Mouse (Mus musculus) cerebellum, adult 9-11 months (tissue): ENCODE results near the gene Jarid2.

Experiments used
- DNase-seq: peaks from one replicate; pipeline ENCODE4 v3.0.0; 2022

Jarid2 gene

GRCm38 (mm10) chr13:44921721-44922120 is 192.4 kb downstream of the Jarid2 start:
- DNase-seq: peak; percentile 46

GRCm38 (mm10) chr13:44924042-44924441 is 194.8 kb downstream of the Jarid2 start:
- no peak for DNase-seq

- DNase-seq: no peak
These were observed 195.9 kb downstream of the Jarid2 start for GRCm38 (mm10) chr13:44925173-44925572.

GRCm38 (mm10) chr13:44926311-44926710 is 197.0 kb downstream of the Jarid2 start:
- DNase-seq: no peak

- DNase-seq: no peak
These were observed 203.3 kb downstream of the Jarid2 start for GRCm38 (mm10) chr13:44932307-44933264.

GRCm38 (mm10) chr13:44933575-44933974 is 204.3 kb downstream of the Jarid2 start:
- DNase-seq: no peak

GRCm38 (mm10) chr13:44937681-44938080 is 208.4 kb downstream of the Jarid2 start:
- no peak for DNase-seq

GRCm38 (mm10) chr13:44939326-44940035 is 210.2 kb downstream of the Jarid2 start:
- DNase-seq: no peak

GRCm38 (mm10) chr13:44943618-44944017 is 214.3 kb downstream of the Jarid2 start:
- DNase-seq: no peak

- DNase-seq: peak; percentile 43
These were observed 217.8 kb downstream of the Jarid2 start for GRCm38 (mm10) chr13:44946880-44947635.

- no peak for DNase-seq
These were observed 219.3 kb downstream of the Jarid2 start for GRCm38 (mm10) chr13:44948320-44949250.

GRCm38 (mm10) chr13:44952393-44953086 is 223.3 kb downstream of the Jarid2 start:
- no peak for DNase-seq

- DNase-seq: no peak
These were observed 224.4 kb downstream of the Jarid2 start for GRCm38 (mm10) chr13:44953546-44954231.

GRCm38 (mm10) chr13:44954232-44954568 is 224.9 kb downstream of the Jarid2 start:
- no peak for DNase-seq

- no peak for DNase-seq
These were observed 226.5 kb downstream of the Jarid2 start for GRCm38 (mm10) chr13:44955781-44956180.

- DNase-seq: no peak
These were observed 227.8 kb downstream of the Jarid2 start for GRCm38 (mm10) chr13:44957049-44957448.

GRCm38 (mm10) chr13:44960542-44961291 is 231.4 kb downstream of the Jarid2 start:
- peak; percentile 23 for DNase-seq
